In genomic region chr7:119525881-119526281, GRCm38 (mm10) we compare ENCODE assay signal across 11 mouse cellular contexts. TPM values are rescaled to one million over a fixed set of nuclear protein-coding genes. Genes with fewer than 3 reads are reported as not detected.
DNase-seq lines count a peak whose midpoint lies in the region; ATAC-seq lines count a peak whose summit lies in the region.
"Had no signal": no experiment of that assay in that cellular context is flagged by ENCODE, and none has a peak within 500 bp of the region (broad histone marks: within the 10 kb centered on the region; RNA-seq: fewer than 3 reads in every experiment).

No protein-coding gene starts in this region.

- H3K36me3 ChIP-seq in hindbrain, embryonic 16.5 days (ENCODE audit: control insufficient read depth, insufficient read depth, low read length) = no peaks in the 10 kb centered on the region
- H3K36me3 ChIP-seq in hindbrain, embryonic 10.5 days = no peaks in the 10 kb centered on the region
- H3K36me3 ChIP-seq in neural tube, embryonic 15.5 days = no peaks in the 10 kb centered on the region
- H3K36me3 ChIP-seq: hindbrain, embryonic 15.5 days had no signal

- H3K4me2 ChIP-seq in hindbrain, embryonic 16.5 days (ENCODE audit: low read length) = no peak overlapping the region
- no peak overlapping the region for H3K4me2 ChIP-seq in neural tube, embryonic 15.5 days
- H3K4me2 ChIP-seq: hindbrain, embryonic 15.5 days had no signal

- H3K4me3 ChIP-seq in hindbrain, embryonic 16.5 days (ENCODE audit: low read length) = no peak overlapping the region
- H3K4me3 ChIP-seq in hindbrain, embryonic 10.5 days = no peak overlapping the region
- H3K4me3 ChIP-seq in neural tube, embryonic 15.5 days (replicated peaks) = no peak overlapping the region
- H3K4me3 ChIP-seq: hindbrain, embryonic 15.5 days had no signal

- no peak for DNase-seq in hindbrain, embryonic 10.5 days (ENCODE audit: low spot score)
- DNase-seq in ovary, adult 18-20 months (ENCODE audit: low spot score) = peak; percentile 26
- DNase-seq in ovary, postnatal 10 days (ENCODE audit: low spot score) = no peak
- DNase-seq in heart, postnatal 14 days = peak; percentile 33 to 54
- no peak for DNase-seq in retina, embryonic 14.5 days (ENCODE audit: low spot score)

- H3K27me3 ChIP-seq in hindbrain, embryonic 16.5 days (replicated peaks; ENCODE audit: control insufficient read depth, insufficient read depth, low read length) = no peaks in the 10 kb centered on the region
- H3K27me3 ChIP-seq in hindbrain, embryonic 10.5 days (ENCODE audit: insufficient read depth, poor library complexity, severe bottlenecking) = no peaks in the 10 kb centered on the region
- no peaks in the 10 kb centered on the region for H3K27me3 ChIP-seq in neural tube, embryonic 15.5 days (replicated peaks)
- H3K27me3 ChIP-seq: hindbrain, embryonic 15.5 days had no signal

- H3K9me3 ChIP-seq in hindbrain, embryonic 16.5 days (ENCODE audit: control insufficient read depth, low read length) = no peaks in the 10 kb centered on the region
- no peaks in the 10 kb centered on the region for H3K9me3 ChIP-seq in hindbrain, embryonic 10.5 days
- no peaks in the 10 kb centered on the region for H3K9me3 ChIP-seq in neural tube, embryonic 15.5 days (replicated peaks)
- H3K9me3 ChIP-seq: hindbrain, embryonic 15.5 days had no signal

- peaks cover 3% of the 10 kb centered on the region; the same call in 1 of the 2 replicates for H3K4me1 ChIP-seq in hindbrain, embryonic 16.5 days (ENCODE audit: control insufficient read depth, insufficient read depth, low read depth, low read length)
- H3K4me1 ChIP-seq in hindbrain, embryonic 10.5 days (replicated peaks) = no peaks in the 10 kb centered on the region
- H3K4me1 ChIP-seq in neural tube, embryonic 15.5 days = peaks cover 14% of the 10 kb centered on the region
- H3K4me1 ChIP-seq: hindbrain, embryonic 15.5 days had no signal

- WGBS in hindbrain, embryonic 16.5 days = 33% methylated on average over 2 of the region's 2 CpGs
- 69% methylated on average over 2 of the region's 2 CpGs for WGBS in hindbrain, embryonic 10.5 days
- WGBS in neural tube, embryonic 15.5 days = 25% methylated on average over 2 of the region's 2 CpGs

- peak; percentile 76 for ATAC-seq in hindbrain, embryonic 16.5 days
- ATAC-seq in neural tube, embryonic 15.5 days (ENCODE audit: low FRiP score) = peak; percentile 75; the same call in 1 of the 2 replicates

- no peak overlapping the region for H3K27ac ChIP-seq in hindbrain, embryonic 16.5 days (ENCODE audit: low read depth, low read length)
- no peak overlapping the region for H3K27ac ChIP-seq in hindbrain, embryonic 10.5 days
- H3K27ac ChIP-seq in neural tube, embryonic 15.5 days (replicated peaks) = no peak overlapping the region
- H3K27ac ChIP-seq: hindbrain, embryonic 15.5 days; liver, embryonic 14.5 days had no signal

- H3K9ac ChIP-seq in hindbrain, embryonic 16.5 days (ENCODE audit: low read depth, low read length) = peak overlapping the region; percentile 5; the same call in 1 of the 2 replicates
- H3K9ac ChIP-seq in neural tube, embryonic 15.5 days (replicated peaks) = no peak overlapping the region
- H3K9ac ChIP-seq: hindbrain, embryonic 15.5 days; liver, embryonic 14.5 days had no signal

- intact Hi-C loops in heart, postnatal 14 days (cut with DNase I) = no loop called here

RNA-seq across cellular contexts. Expression of gene Pdilt, which starts 2.6 kb away (rescaled TPM):
- polyA plus RNA-seq in hindbrain, embryonic 16.5 days (2015; fragmentation: Nextera tagmentation; extraction: Ambion mirVana) = 0.06 TPM in 1 of 2 replicates, not detected in the other
- polyA plus RNA-seq in hindbrain, embryonic 10.5 days (2016; fragmentation: Nextera tagmentation; extraction: Ambion mirVana) = not detected in 2 replicates
- total RNA-seq in heart, postnatal 14 days (2021) = not detected
- 0.10 and 0.14 TPM in 2 replicates for polyA plus RNA-seq in neural tube, embryonic 15.5 days (2015; fragmentation: Nextera tagmentation; extraction: Ambion mirVana)
- polyA plus RNA-seq: liver, embryonic 14.5 days had no signal

RNA-seq across cellular contexts. Expression of gene Acsm5, which starts 6.6 kb away (rescaled TPM):
- 0.33 TPM in 1 of 2 replicates, not detected in the other for polyA plus RNA-seq in hindbrain, embryonic 16.5 days (2015; fragmentation: Nextera tagmentation; extraction: Ambion mirVana)
- polyA plus RNA-seq in hindbrain, embryonic 10.5 days (2016; fragmentation: Nextera tagmentation; extraction: Ambion mirVana) = not detected in 2 replicates
- 1 to 10 TPM; 2.1 to 3.8 TPM for total RNA-seq in heart, postnatal 14 days (2021)
- 0.08 TPM in 1 of 2 replicates, not detected in the other for polyA plus RNA-seq in neural tube, embryonic 15.5 days (2015; fragmentation: Nextera tagmentation; extraction: Ambion mirVana)
- polyA plus RNA-seq: hindbrain, embryonic 15.5 days had no signal

RNA-seq across cellular contexts. Expression of gene Acsm2, which starts 28.3 kb away (rescaled TPM):
- polyA plus RNA-seq in hindbrain, embryonic 16.5 days (2015; fragmentation: Nextera tagmentation; extraction: Ambion mirVana) = not detected in 2 replicates
- not detected in 2 replicates for polyA plus RNA-seq in hindbrain, embryonic 10.5 days (2016; fragmentation: Nextera tagmentation; extraction: Ambion mirVana)
- not detected for total RNA-seq in heart, postnatal 14 days (2021)
- not detected in 2 replicates for polyA plus RNA-seq in neural tube, embryonic 15.5 days (2015; fragmentation: Nextera tagmentation; extraction: Ambion mirVana)
- polyA plus RNA-seq: liver, embryonic 14.5 days; neural tube, embryonic 14.5 days; testis, adult 2 months had no signal

RNA-seq across cellular contexts. Expression of gene Umod, which starts 46.8 kb away (rescaled TPM):
- polyA plus RNA-seq in hindbrain, embryonic 16.5 days (2015; fragmentation: Nextera tagmentation; extraction: Ambion mirVana) = not detected in 2 replicates
- 0.14 TPM in 1 of 2 replicates, not detected in the other for polyA plus RNA-seq in hindbrain, embryonic 10.5 days (2016; fragmentation: Nextera tagmentation; extraction: Ambion mirVana)
- total RNA-seq in heart, postnatal 14 days (2021) = not detected
- not detected in 2 replicates for polyA plus RNA-seq in neural tube, embryonic 15.5 days (2015; fragmentation: Nextera tagmentation; extraction: Ambion mirVana)
- polyA plus RNA-seq: hindbrain, embryonic 15.5 days; liver, embryonic 14.5 days; neural tube, embryonic 14.5 days had no signal

Comparison
In these comparisons a context has a peak if more than half of its experiments do, and no peak if none do; other contexts are left out.
1. DNase-seq: peak in ovary, adult 18-20 months (single experiment) and heart, postnatal 14 days (2 of 2); none in hindbrain, embryonic 10.5 days (single experiment), ovary, postnatal 10 days (single experiment) and retina, embryonic 14.5 days (single experiment).